Mouse (Mus musculus) CH12.LX (cell line): ENCODE data around the gene Sart3. TPM values are rescaled to one million over a fixed set of nuclear protein-coding genes. Genes with fewer than 3 reads are reported as not detected.
"Not testable (repeated sequence)": the region's sequence is repeated elsewhere in the genome, so short reads cannot be mapped to it uniquely, and the experiment has no call there.

ENCODE experiments used
- DNase-seq: peaks from one replicate; pipeline ENCODE4 v3.0.0-alpha.2; 2013; ENCODE audit errors: extremely low read depth
- H3K27ac ChIP-seq: 2 replicates; pipeline ENCODE4 v1.5.1; 2012; ENCODE audit warnings: low read depth, mild to moderate bottlenecking, control low read depth, moderate library complexity; ENCODE audit not compliant: insufficient read depth
- H3K27me3 ChIP-seq: replicated peaks from 2 replicates; pipeline ENCODE3; 2012; ENCODE audit warnings: inconsistent platforms
- H3K36me3 ChIP-seq, 2 experiments: replicated peaks in 1 of 2; 2 replicates each; pipeline versions ENCODE3 to v1.6.1; 2012; ENCODE audit warnings: inconsistent platforms in 1 of 2, low read length in 1 of 2, mild to moderate bottlenecking in 1 of 2, mixed read lengths in 1 of 2, moderate library complexity in 1 of 2; ENCODE audit not compliant: control insufficient read depth in 1 of 2, insufficient read depth in 1 of 2
- H3K4me1 ChIP-seq, 2 experiments: 2 replicates each; pipeline ENCODE4 v1.6.1; 2012; ENCODE audit warnings: inconsistent platforms in 1 of 2, moderate library complexity in 1 of 2; ENCODE audit not compliant: insufficient read depth in 2 of 2, control insufficient read depth in 1 of 2
- H3K4me2 ChIP-seq: 2 replicates; pipeline ENCODE4 v1.6.1; 2012; ENCODE audit warnings: low read depth, mild to moderate bottlenecking, control low read depth; ENCODE audit not compliant: poor library complexity, insufficient read depth, severe bottlenecking
- H3K4me3 ChIP-seq, 3 experiments: fragments of 150-350 bp in 1 of 3; sonication (generic) in 1 of 3; replicated peaks in 1 of 3; 2 replicates each; pipeline versions ENCODE3 to v1.5.1; 2011 to 2012; ENCODE audit warnings: low read depth in 2 of 3, low read length in 2 of 3, mild to moderate bottlenecking in 2 of 3, moderate library complexity in 2 of 3, control low read depth in 1 of 3, improper control_type of control experiment in 1 of 3, inconsistent platforms in 1 of 3, mixed read lengths in 1 of 3; ENCODE audit not compliant: poor library complexity in 1 of 3
- H3K79me2 ChIP-seq: replicated peaks from 2 replicates; pipeline ENCODE4 v1.6.1; 2012; ENCODE audit warnings: mild to moderate bottlenecking, moderate library complexity; ENCODE audit not compliant: control insufficient read depth, poor library complexity, insufficient read depth, severe bottlenecking; ENCODE audit errors: extremely low read depth
- H3K9ac ChIP-seq: 2 replicates; pipeline ENCODE4 v1.6.1; 2012; ENCODE audit warnings: low read depth, mild to moderate bottlenecking, control low read depth, moderate library complexity; ENCODE audit not compliant: insufficient read depth
- H3K9me3 ChIP-seq: replicated peaks from 2 replicates; pipeline ENCODE3; 2012; ENCODE audit warnings: low read length, inconsistent platforms, mixed read lengths
- ELF1 ChIP-seq: IDR thresholded peaks from 2 replicates; pipeline ENCODE4 v1.6.1; 2014; ENCODE audit warnings: low read depth, mild to moderate bottlenecking, inconsistent platforms, low read length, improper control_type of control experiment
- EP300 ChIP-seq: IDR thresholded peaks from 2 replicates; pipeline ENCODE4 v1.6.1; 2011; ENCODE audit warnings: low read length, improper control_type of control experiment
- ETS1 ChIP-seq: conservative IDR thresholded peaks from 2 replicates; pipeline ENCODE4 v1.6.1; 2012; ENCODE audit warnings: low read depth, mild to moderate bottlenecking, inconsistent platforms, low read length, improper control_type of control experiment, moderate library complexity
- IRF4 ChIP-seq: IDR thresholded peaks from 2 replicates; pipeline ENCODE4 v1.6.1; 2014; ENCODE audit warnings: low read depth, mild to moderate bottlenecking, inconsistent platforms, low read length, improper control_type of control experiment
- JUN ChIP-seq: IDR thresholded peaks from 2 replicates; pipeline ENCODE4 v1.6.1; 2011; ENCODE audit warnings: low read depth, mild to moderate bottlenecking, low read length, improper control_type of control experiment, moderate library complexity; ENCODE audit not compliant: insufficient read depth
- MYC ChIP-seq: IDR thresholded peaks from 2 replicates; pipeline ENCODE4 v1.6.1; 2011; ENCODE audit warnings: low read depth, mild to moderate bottlenecking, improper control_type of control experiment, low read length
- NRF1 ChIP-seq: IDR thresholded peaks from 2 replicates; pipeline ENCODE4 v1.6.1; 2014; ENCODE audit warnings: low read depth, mild to moderate bottlenecking, inconsistent platforms, low read length, improper control_type of control experiment, moderate library complexity
- RAD21 ChIP-seq: IDR thresholded peaks from 2 replicates; pipeline ENCODE4 v1.6.1; 2011; ENCODE audit warnings: low read depth, mild to moderate bottlenecking, low read length, improper control_type of control experiment, moderate library complexity
- UBTF ChIP-seq: IDR thresholded peaks from 2 replicates; pipeline ENCODE4 v1.6.1; 2012; ENCODE audit warnings: low read depth, mild to moderate bottlenecking, inconsistent platforms, low read length, improper control_type of control experiment, moderate library complexity
- USF2 ChIP-seq: conservative IDR thresholded peaks from 2 replicates; pipeline ENCODE4 v1.6.1; 2011; ENCODE audit warnings: low read depth, low read length, improper control_type of control experiment
- dilution Hi-C: fragments of 300-500 bp; cut with MboI; formaldehyde crosslinking; loops from 2 replicates; pipeline ENCODE4 v1.14.3; 2020; ENCODE audit warnings: low sequenced_read_pairs; ENCODE audit not compliant: extremely low pct_unique_long_range_greater_than_20kb, extremely low pct_ligation_motif_present
- in situ Hi-C: fragments of 300-500 bp; cut with MboI; formaldehyde crosslinking; loops from 3 replicates; pipeline ENCODE4 v1.14.3; 2019; ENCODE audit warnings: low sequenced_read_pairs, low pct_ligation_motif_present, low pct_unique_long_range_greater_than_20kb, mixed read lengths
- polyA plus RNA-seq: library from polyadenylated mRNA; unstranded; fragments of >175 nt; gene quantifications from 2 replicates; pipeline ENCODE4 v1.2.1, GENCODE M21; 2012; ENCODE audit warnings: low read depth; ENCODE audit not compliant: insufficient read length
- total RNA-seq, 2 experiments: library from RNA; depleted of rRNA; stranded (reverse); fragments of 300-350 nt in 1 of 2; fragments of >200 nt in 1 of 2; gene quantifications; 2 replicates each; pipeline ENCODE4 v1.2.3; 2012 to 2014

Gene Sart3
- total and polyA plus RNA-seq, 3 experiments = 28.8 to 104 (median 67.0) TPM

GRCm38 (mm10) chr5:113788645-113789044 lies 16.3 kb upstream of the Sart3 start:
- H3K27me3 ChIP-seq = no peaks in the 10 kb centered on the region
- in situ Hi-C loops (no loop called here), dilution Hi-C loops (no loop called here)
- H3K4me1 ChIP-seq = peaks cover 8 to 31% of the 10 kb centered on the region in 2 experiments
- H3K4me3 ChIP-seq = no peak overlapping the region
- TF ChIP-seq EP300 = no peak
- no peak for TF ChIP-seq USF2
- no peak for TF ChIP-seq JUN
- TF ChIP-seq IRF4 = no peak
- TF ChIP-seq ETS1 = no peak
- no peak for TF ChIP-seq ELF1
- TF ChIP-seq NRF1 = no peak
- no peak for DNase-seq
- H3K9me3 ChIP-seq = peaks cover 4% of the 10 kb centered on the region
- no peak overlapping the region for H3K27ac ChIP-seq
- no peaks in the 10 kb centered on the region for H3K36me3 ChIP-seq
- H3K9ac ChIP-seq = no peak overlapping the region
- no peaks in the 10 kb centered on the region for H3K79me2 ChIP-seq
- H3K4me2 ChIP-seq = no peak overlapping the region

GRCm38 (mm10) chr5:113786985-113787384 lies 14.7 kb upstream of the Sart3 start:
- H3K4me1 ChIP-seq = peaks cover 13 to 34% of the 10 kb centered on the region in 2 experiments
- in situ Hi-C loops = no loop called here

GRCm38 (mm10) chr5:113784104-113784503 lies 11.8 kb upstream of the Sart3 start:
- H3K36me3 ChIP-seq, in situ Hi-C loops, H3K4me2 ChIP-seq, dilution Hi-C loops, H3K9ac ChIP-seq, H3K79me2 ChIP-seq, H3K4me3 ChIP-seq, H3K9me3 ChIP-seq, DNase-seq, H3K27me3 ChIP-seq: not testable (repeated sequence)
- Histone ChIP-seq H3K4me1 (peaks cover 9 to 41% of the 10 kb centered on the region in 2 experiments), H3K27ac (peak overlapping the region; percentile 15; the same call in 1 of the 2 replicates)

More at GRCm38 (mm10) chr5:113786985-113787384, 14.7 kb upstream of the Sart3 start:
- Histone ChIP-seq H3K27me3 (no peaks in the 10 kb centered on the region), H3K27ac (no peak overlapping the region), H3K4me3 (no peak overlapping the region), H3K9me3 (peaks cover 4% of the 10 kb centered on the region), H3K79me2 (no peaks in the 10 kb centered on the region), H3K36me3 (no peaks in the 10 kb centered on the region), H3K4me2 (no peak overlapping the region), H3K9ac (no peak overlapping the region)
- dilution Hi-C loops = no loop called here
- TF ChIP-seq RAD21 (no peak), MYC (no peak), USF2 (no peak), UBTF (no peak), JUN (no peak)
- no peak for DNase-seq
